Mouse (Mus musculus) urinary bladder, postnatal 14 days (tissue): ENCODE results near the gene Lrrc39.

Experiments
- DNase-seq: peaks from one replicate; pipeline ENCODE4 v3.0.0; 2021; ENCODE audit warnings: low spot score

Gene Lrrc39

DNA sequence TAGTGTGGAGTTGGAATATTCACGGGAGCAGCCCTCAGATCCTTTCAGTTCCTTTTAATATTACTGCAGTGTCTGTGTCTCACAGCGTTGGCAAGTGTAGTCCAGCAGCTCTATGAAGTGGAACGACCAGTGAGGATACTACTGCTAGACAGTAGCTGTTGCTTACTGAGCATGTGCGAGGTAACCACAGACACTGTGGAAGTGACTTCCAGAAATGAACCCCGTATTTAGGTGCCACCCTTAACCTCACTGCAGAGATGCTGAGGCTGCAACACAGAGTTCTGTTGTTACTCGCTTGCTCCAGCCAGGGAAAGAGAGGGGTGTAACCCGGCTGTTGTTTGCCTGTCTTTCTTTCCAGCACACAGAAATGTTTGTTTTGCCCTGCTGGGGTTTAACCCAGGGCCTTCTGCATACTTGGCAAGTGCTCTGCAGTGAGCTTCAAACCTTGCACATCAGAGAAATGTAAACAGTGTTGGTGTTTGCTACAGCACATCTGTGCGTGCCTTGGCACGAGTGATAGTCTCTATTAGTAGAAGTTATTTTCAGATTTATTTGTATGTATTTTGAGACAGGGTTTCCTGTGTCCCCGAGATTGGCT lies 51.6 kb downstream of the Lrrc39 start, which contains the start of gene Trmt13:
Gene Trmt13, minus strand, starts transcription at position 293 of the 598 bp plus-strand sequence.
- peak; percentile 16 for DNase-seq

DNA sequence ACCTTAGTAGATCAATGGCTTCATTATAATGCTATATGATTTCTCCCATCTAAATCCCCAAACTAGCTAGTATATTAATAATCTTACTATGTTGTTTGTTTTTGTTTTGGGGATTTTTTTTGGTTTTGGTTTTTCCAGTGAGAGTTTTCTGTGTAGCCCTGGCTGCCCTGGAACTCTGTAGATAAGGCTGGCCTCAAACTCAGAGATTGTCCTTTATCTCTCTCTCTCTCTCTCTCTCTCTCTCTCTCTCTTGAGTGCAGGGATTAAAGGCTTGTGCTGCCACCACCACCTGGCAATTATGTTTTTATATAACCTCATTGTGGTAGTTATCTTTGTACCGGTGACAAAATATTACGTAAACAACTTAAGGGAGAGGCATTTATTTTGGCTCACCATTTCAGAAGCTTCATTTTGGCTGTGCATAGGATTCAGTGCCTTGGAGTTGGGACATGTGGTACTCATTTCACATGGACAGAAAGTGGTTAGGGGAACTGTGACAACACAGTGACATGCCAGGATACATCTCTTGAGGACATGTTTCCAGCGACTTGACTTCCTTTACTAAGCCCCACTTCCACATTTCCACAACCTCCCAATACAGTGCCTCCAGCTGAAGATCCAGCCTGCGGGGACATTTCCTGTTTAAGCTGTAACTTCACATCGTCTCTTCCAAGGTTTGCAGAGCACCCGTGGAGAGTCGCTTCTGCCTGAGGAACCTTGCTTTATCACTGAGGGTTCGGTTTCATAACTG lies 52.7 kb downstream of the Lrrc39 start:
- DNase-seq: no peak

DNA sequence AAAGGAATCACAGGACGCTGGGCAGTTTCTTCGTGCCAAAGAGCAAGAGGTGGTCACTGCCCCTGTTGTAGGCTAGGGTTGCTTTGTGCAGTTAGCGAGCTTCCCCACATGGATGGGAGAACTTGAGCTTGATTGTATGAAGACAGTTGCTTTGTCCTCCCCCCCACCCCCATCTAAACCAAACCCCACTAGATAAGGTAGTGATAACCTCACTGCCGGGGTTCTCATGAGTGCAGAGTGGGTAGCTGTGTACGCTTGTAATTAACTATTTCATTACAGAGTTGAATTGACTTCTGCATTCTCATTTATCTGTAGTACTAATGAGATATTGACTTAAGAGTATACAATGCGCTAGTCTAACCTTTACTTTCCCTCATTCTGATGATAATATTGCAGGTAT lies 56.1 kb downstream of the Lrrc39 start:
- no peak for DNase-seq

DNA sequence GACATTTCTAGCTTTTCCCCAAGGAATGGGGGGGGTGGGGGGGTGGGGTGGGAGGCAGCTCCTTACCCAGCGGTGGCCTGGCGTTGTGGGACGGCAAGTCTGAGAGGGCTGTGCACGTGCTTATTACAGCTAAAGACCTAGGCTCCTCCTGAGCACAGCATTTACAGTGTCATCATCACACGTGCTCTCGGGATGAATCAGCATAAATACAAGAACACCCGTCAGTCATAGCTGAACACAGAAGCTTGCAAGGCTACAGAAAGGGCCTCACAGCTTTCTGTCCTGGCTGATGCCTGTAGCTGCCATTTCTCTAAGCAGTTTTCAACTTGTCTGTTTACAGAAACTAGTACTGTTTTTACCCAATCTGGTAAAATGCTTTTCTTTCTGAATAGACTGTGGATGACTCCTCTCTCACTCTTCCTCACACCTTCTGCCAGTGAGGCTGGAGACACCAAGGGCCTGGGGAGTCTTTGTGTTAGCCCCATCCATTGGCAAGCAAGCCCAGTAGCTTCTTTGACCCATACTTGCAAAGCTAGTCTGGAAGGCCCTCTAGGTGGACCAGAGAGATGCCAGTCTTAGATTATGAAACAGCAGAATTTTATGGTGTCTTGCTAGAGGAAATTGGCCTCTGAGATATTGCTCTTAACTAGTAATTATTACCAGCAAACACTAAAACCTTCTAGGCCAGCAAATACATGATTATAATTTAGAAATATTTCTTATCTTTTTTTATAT lies 58.0 kb downstream of the Lrrc39 start:
- DNase-seq: no peak

DNA sequence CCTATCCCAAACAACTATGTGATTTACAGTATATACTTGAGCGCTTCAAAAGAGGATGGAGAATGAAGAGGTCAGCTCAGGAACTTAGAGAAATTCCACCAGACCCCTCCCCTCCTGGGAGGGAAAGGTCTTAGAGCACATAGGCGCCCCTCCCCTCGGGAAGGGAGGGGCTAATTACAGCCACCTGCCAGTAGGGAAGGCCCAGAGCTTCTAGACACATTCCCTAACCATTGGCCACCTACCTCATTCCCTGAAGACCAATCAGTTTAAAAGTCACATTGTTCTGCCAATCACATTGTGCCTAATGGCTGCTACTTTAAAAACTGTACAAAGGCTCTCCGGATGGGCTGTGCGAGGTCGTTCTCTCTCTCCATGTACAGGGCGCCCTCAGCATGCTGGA lies 59.9 kb downstream of the Lrrc39 start:
- DNase-seq: no peak

DNA sequence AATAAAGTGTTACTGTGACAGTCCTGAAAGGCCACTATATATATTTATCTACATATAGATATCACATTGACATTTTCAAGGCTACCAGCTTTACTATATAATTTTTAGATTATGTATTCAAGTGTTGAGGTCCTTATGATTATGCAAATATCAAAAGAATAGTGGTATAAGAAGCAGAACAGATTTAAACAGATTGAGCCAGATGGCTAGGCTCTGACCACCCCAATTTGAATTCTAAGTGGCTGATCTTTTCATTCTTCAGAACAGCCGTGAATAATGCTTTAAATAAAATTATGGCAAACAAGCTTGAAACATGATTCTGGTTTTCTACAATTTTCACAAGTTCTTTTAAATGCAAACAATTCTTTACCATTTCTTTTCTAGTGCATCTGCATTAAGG lies 68.7 kb downstream of the Lrrc39 start:
- DNase-seq: no peak
